Mouse (Mus musculus): ENCODE results near the gene C2. TPM values are rescaled to one million over a fixed set of nuclear protein-coding genes. Genes with fewer than 3 reads are reported as not detected.

C2 gene
- polyA plus RNA-seq, 1 experiment from 2014 or later: 1.5 TPM

- 94% methylated on average over 6 of the region's 6 CpGs for WGBS
- Histone ChIP-seq H3K9me3 (ENCODE audit: control insufficient read depth, low read length) (no peaks in the 10 kb centered on the region), H3K27me3 (ENCODE audit: control insufficient read depth, insufficient read depth, low read length) (no peaks in the 10 kb centered on the region), H3K9ac (replicated peaks; ENCODE audit: low read depth, low read length) (no peak overlapping the region), H3K27ac (ENCODE audit: low read depth, low read length) (no peak overlapping the region), H3K4me1 (ENCODE audit: control insufficient read depth, insufficient read depth, low read length) (no peaks in the 10 kb centered on the region), H3K4me2 (ENCODE audit: low read depth, low read length) (no peak overlapping the region), H3K4me3 (ENCODE audit: low read depth, low read length) (no peak overlapping the region), H3K36me3 (ENCODE audit: control insufficient read depth, insufficient read depth, low read length) (no peaks in the 10 kb centered on the region)
- no peak for ATAC-seq (ENCODE audit: low read depth)
Measured at GRCm38 (mm10) chr17:34874321-34874720, 23.7 kb downstream of the C2 start.

- Histone ChIP-seq H3K4me3 (ENCODE audit: low read depth, low read length) (no peak overlapping the region), H3K36me3 (ENCODE audit: control insufficient read depth, insufficient read depth, low read length) (no peaks in the 10 kb centered on the region), H3K27me3 (ENCODE audit: control insufficient read depth, insufficient read depth, low read length) (no peaks in the 10 kb centered on the region), H3K4me1 (ENCODE audit: control insufficient read depth, insufficient read depth, low read length) (no peaks in the 10 kb centered on the region), H3K4me2 (ENCODE audit: low read depth, low read length) (no peak overlapping the region), H3K27ac (ENCODE audit: low read depth, low read length) (no peak overlapping the region), H3K9ac (replicated peaks; ENCODE audit: low read depth, low read length) (no peak overlapping the region), H3K9me3 (ENCODE audit: control insufficient read depth, low read length) (no peaks in the 10 kb centered on the region)
- 69% methylated on average over 7 of the region's 7 CpGs for WGBS
- no peak for ATAC-seq (ENCODE audit: low read depth)
Measured at GRCm38 (mm10) chr17:34865981-34866380, 32.1 kb downstream of the C2 start.

- ATAC-seq (ENCODE audit: low read depth): no peak; the same call in 1 of the 2 replicates
- Histone ChIP-seq H3K27me3 (ENCODE audit: control insufficient read depth, insufficient read depth, low read length) (no peaks in the 10 kb centered on the region), H3K9me3 (ENCODE audit: control insufficient read depth, low read length) (no peaks in the 10 kb centered on the region), H3K9ac (replicated peaks; ENCODE audit: low read depth, low read length) (no peak within 1 kb of the TSS), H3K36me3 (ENCODE audit: control insufficient read depth, insufficient read depth, low read length) (no peaks in the 10 kb centered on the region), H3K27ac (ENCODE audit: low read depth, low read length) (no peak within 1 kb of the TSS; the same call in 1 of the 2 replicates), H3K4me2 (ENCODE audit: low read depth, low read length) (no peak within 1 kb of the TSS), H3K4me1 (ENCODE audit: control insufficient read depth, insufficient read depth, low read length) (no peaks in the 10 kb centered on the region), H3K4me3 (ENCODE audit: low read depth, low read length) (no peak within 1 kb of the TSS)
- 63% methylated on average over 8 of the region's 8 CpGs for WGBS
Measured at GRCm38 (mm10) chr17:34862416-34863081, 35.5 kb downstream of the C2 start, which contains the start of gene Cfb. Cfb (minus strand) TSS chr17:34862518.

- no peaks in the 10 kb centered on the region for H3K27me3 ChIP-seq (ENCODE audit: control insufficient read depth, insufficient read depth, low read length)
- H3K36me3 ChIP-seq (ENCODE audit: control insufficient read depth, insufficient read depth, low read length): peaks cover 2% of the 10 kb centered on the region; the same call in 1 of the 2 replicates
- no peak overlapping the region for H3K9ac ChIP-seq (replicated peaks; ENCODE audit: low read depth, low read length)
- H3K27ac ChIP-seq (ENCODE audit: low read depth, low read length): no peak overlapping the region
- H3K4me3 ChIP-seq (ENCODE audit: low read depth, low read length): no peak overlapping the region
- H3K4me2 ChIP-seq (ENCODE audit: low read depth, low read length): no peak overlapping the region
- ATAC-seq (ENCODE audit: low read depth): no peak
- H3K9me3 ChIP-seq (ENCODE audit: control insufficient read depth, low read length): no peaks in the 10 kb centered on the region
- 63% methylated on average over 13 of the region's 13 CpGs for WGBS
- H3K4me1 ChIP-seq (ENCODE audit: control insufficient read depth, insufficient read depth, low read length): no peaks in the 10 kb centered on the region
Measured at GRCm38 (mm10) chr17:34861704-34862415, 36.2 kb downstream of the C2 start.

GRCm38 (mm10) chr17:34860514-34860913, 37.6 kb downstream of the C2 start:
- no peaks in the 10 kb centered on the region for H3K4me1 ChIP-seq (ENCODE audit: control insufficient read depth, insufficient read depth, low read length)
- H3K4me2 ChIP-seq (ENCODE audit: low read depth, low read length): no peak overlapping the region
- H3K27me3 ChIP-seq (ENCODE audit: control insufficient read depth, insufficient read depth, low read length): no peaks in the 10 kb centered on the region
- H3K9me3 ChIP-seq (ENCODE audit: control insufficient read depth, low read length): no peaks in the 10 kb centered on the region
- H3K4me3 ChIP-seq (ENCODE audit: low read depth, low read length): no peak overlapping the region
- ATAC-seq (ENCODE audit: low read depth): no peak
- H3K36me3 ChIP-seq (ENCODE audit: control insufficient read depth, insufficient read depth, low read length): peaks cover 10% of the 10 kb centered on the region; the same call in 1 of the 2 replicates
- no peak overlapping the region for H3K27ac ChIP-seq (ENCODE audit: low read depth, low read length)
- WGBS: 92% methylated on average over 9 of the region's 9 CpGs
- no peak overlapping the region for H3K9ac ChIP-seq (replicated peaks; ENCODE audit: low read depth, low read length)

GRCm38 (mm10) chr17:34858670-34859069, 39.4 kb downstream of the C2 start:
- Histone ChIP-seq H3K27me3 (ENCODE audit: control insufficient read depth, insufficient read depth, low read length) (no peaks in the 10 kb centered on the region), H3K4me2 (ENCODE audit: low read depth, low read length) (no peak overlapping the region), H3K27ac (ENCODE audit: low read depth, low read length) (no peak overlapping the region), H3K36me3 (ENCODE audit: control insufficient read depth, insufficient read depth, low read length) (peaks cover 20% of the 10 kb centered on the region; the same call in 1 of the 2 replicates), H3K9ac (replicated peaks; ENCODE audit: low read depth, low read length) (no peak overlapping the region), H3K9me3 (ENCODE audit: control insufficient read depth, low read length) (no peaks in the 10 kb centered on the region), H3K4me1 (ENCODE audit: control insufficient read depth, insufficient read depth, low read length) (no peaks in the 10 kb centered on the region), H3K4me3 (ENCODE audit: low read depth, low read length) (no peak overlapping the region)
- WGBS: 92% methylated on average over 4 of the region's 4 CpGs
- no peak for ATAC-seq (ENCODE audit: low read depth)

GRCm38 (mm10) chr17:34855825-34856224, 42.2 kb downstream of the C2 start:
- WGBS: 34% methylated on average over 3 of the region's 3 CpGs
- Histone ChIP-seq H3K4me3 (ENCODE audit: low read depth, low read length) (no peak overlapping the region), H3K9me3 (ENCODE audit: control insufficient read depth, low read length) (no peaks in the 10 kb centered on the region), H3K36me3 (ENCODE audit: control insufficient read depth, insufficient read depth, low read length) (peaks cover 26% of the 10 kb centered on the region), H3K27ac (ENCODE audit: low read depth, low read length) (no peak overlapping the region), H3K27me3 (ENCODE audit: control insufficient read depth, insufficient read depth, low read length) (no peaks in the 10 kb centered on the region), H3K4me2 (ENCODE audit: low read depth, low read length) (no peak overlapping the region), H3K9ac (replicated peaks; ENCODE audit: low read depth, low read length) (no peak overlapping the region), H3K4me1 (ENCODE audit: control insufficient read depth, insufficient read depth, low read length) (peaks cover 9% of the 10 kb centered on the region)
- ATAC-seq (ENCODE audit: low read depth): no peak

- no peak overlapping the region for H3K4me3 ChIP-seq (ENCODE audit: low read depth, low read length)
- no peak overlapping the region for H3K4me2 ChIP-seq (ENCODE audit: low read depth, low read length)
- ATAC-seq (ENCODE audit: low read depth): no peak
- H3K9ac ChIP-seq (replicated peaks; ENCODE audit: low read depth, low read length): no peak overlapping the region
- no peaks in the 10 kb centered on the region for H3K27me3 ChIP-seq (ENCODE audit: control insufficient read depth, insufficient read depth, low read length)
- peaks cover 12% of the 10 kb centered on the region for H3K4me1 ChIP-seq (ENCODE audit: control insufficient read depth, insufficient read depth, low read length)
- H3K36me3 ChIP-seq (ENCODE audit: control insufficient read depth, insufficient read depth, low read length): peaks cover 26% of the 10 kb centered on the region
- WGBS: 85% methylated on average over 3 of the region's 3 CpGs
- H3K9me3 ChIP-seq (ENCODE audit: control insufficient read depth, low read length): no peaks in the 10 kb centered on the region
- no peak overlapping the region for H3K27ac ChIP-seq (ENCODE audit: low read depth, low read length)
Measured at GRCm38 (mm10) chr17:34854761-34855160, 43.3 kb downstream of the C2 start.

- H3K4me3 ChIP-seq (ENCODE audit: low read depth, low read length): no peak overlapping the region
- no peaks in the 10 kb centered on the region for H3K9me3 ChIP-seq (ENCODE audit: control insufficient read depth, low read length)
- H3K36me3 ChIP-seq (ENCODE audit: control insufficient read depth, insufficient read depth, low read length): peaks cover 26% of the 10 kb centered on the region
- H3K9ac ChIP-seq (replicated peaks; ENCODE audit: low read depth, low read length): no peak overlapping the region
- H3K4me1 ChIP-seq (ENCODE audit: control insufficient read depth, insufficient read depth, low read length): peaks cover 18% of the 10 kb centered on the region
- WGBS: 81% methylated on average over 8 of the region's 8 CpGs
- H3K4me2 ChIP-seq (ENCODE audit: low read depth, low read length): no peak overlapping the region
- no peaks in the 10 kb centered on the region for H3K27me3 ChIP-seq (ENCODE audit: control insufficient read depth, insufficient read depth, low read length)
- no peak for ATAC-seq (ENCODE audit: low read depth)
- H3K27ac ChIP-seq (ENCODE audit: low read depth, low read length): no peak overlapping the region
Measured at GRCm38 (mm10) chr17:34853511-34853910, 44.6 kb downstream of the C2 start.

All from neural tube, embryonic 14.5 days (tissue).